Mouse (Mus musculus) granulocyte monocyte progenitor cell, adult 5-6 weeks (primary cell): ENCODE measurements around the gene Phex. TPM values are rescaled to one million over a fixed set of nuclear protein-coding genes. Genes with fewer than 3 reads are reported as not detected.

Source experiments
- ATAC-seq: replicated peaks from 2 replicates; pipeline ENCODE4 v1.8.0; 2016; ENCODE audit warnings: mild to moderate bottlenecking, moderate TSS enrichment, inconsistent platforms; ENCODE audit not compliant: poor library complexity, severe bottlenecking
- total RNA-seq, 2 experiments: library from RNA; stranded (forward) in 1 of 2; stranded (reverse) in 1 of 2; fragments of 200-712, 200-1000 nt in 1 of 2; fragments of >200 nt in 1 of 2; fragmentation: Nextera tagmentation in 1 of 2; gene quantifications; 2 replicates each; pipeline ENCODE4 v1.2.3; 2014 to 2017

Gene Phex
- total RNA-seq, 2 experiments from 2014 or later, result 0.21 TPM; not detected in 1

GRCm38 (mm10) chrX:157310331-157310730 is 104.8 kb downstream of the Phex start:
- ATAC-seq, result no peak

- no peak for ATAC-seq
Observed at GRCm38 (mm10) chrX:157308171-157308570, 106.9 kb downstream of the Phex start.

DNA sequence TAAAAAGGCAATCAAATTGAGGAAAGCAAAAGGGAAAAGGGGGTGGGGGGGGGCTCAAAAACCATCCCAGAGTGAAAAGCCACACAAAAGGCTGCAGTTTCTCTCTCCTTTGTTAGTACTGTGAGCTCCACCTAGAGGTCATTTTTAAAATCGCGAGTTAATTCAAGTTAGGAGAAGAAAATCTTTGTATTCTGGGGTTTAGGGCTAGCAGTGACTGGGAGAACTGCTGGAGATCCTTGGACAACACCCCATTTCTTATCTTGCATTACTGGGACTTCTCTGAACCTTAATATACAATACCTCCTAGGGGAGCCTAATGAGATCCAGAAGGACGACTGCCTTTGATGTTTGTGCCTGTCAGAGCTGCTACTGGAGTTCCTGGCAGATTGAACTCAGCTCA is 107.7 kb downstream of the Phex start:
- no peak for ATAC-seq

GRCm38 (mm10) chrX:157306796-157307405 is 108.2 kb downstream of the Phex start:
- ATAC-seq, result no peak

DNA sequence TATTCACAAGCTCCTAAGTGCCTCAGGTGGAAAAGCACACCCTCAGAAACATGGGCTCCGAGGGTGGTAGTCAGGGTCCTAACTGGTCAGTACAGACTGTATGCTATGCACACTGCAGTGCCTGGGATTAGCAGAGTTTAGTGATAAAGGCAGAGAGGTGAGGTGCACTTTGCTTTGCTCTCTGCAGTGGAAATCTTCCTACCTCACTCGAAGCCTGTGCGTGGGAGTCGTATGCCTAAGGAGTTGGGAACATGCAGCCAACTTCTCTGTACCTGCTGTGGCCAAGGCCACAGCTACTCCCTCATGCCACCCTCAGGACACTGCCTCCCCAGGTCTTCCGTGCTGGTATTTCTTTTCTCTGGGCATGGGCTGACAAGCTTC is 109.3 kb downstream of the Phex start:
- ATAC-seq, result no peak

DNA sequence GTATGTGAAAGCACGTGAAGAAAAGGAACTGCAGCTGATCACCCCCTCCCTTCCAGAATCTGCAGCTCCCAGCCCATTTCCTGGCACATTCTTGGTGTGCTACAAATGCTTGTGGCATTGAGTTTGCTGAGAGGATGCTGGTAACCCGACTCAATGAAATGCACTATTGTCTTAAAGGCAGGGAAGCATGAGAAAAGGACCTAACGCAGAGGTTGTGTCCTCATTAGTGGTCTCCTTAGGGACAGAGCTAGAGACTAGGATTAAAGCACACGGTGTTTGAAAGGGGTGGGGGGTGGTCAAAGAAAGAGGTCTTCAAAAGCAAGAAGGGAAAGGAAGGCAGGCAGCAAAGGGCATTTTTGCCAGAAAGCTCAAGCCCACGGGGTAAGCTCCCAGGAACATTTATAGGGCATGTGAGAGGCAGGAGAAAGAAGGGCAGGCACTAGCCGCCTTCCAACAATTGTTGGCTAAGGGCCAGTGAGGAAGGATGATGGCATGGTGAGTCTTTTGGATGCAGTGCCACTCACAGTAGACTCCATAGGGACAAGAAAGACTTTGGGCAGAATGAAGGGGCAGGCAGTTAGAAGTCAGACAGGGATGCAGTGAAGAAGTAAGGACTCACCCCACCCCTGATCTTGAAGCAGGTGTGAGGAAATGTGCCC is 109.8 kb downstream of the Phex start:
- ATAC-seq, result no peak

GRCm38 (mm10) chrX:157292411-157292810 is 122.7 kb downstream of the Phex start:
- ATAC-seq, result no peak

- no peak for ATAC-seq
Observed at GRCm38 (mm10) chrX:157276581-157276980, 138.5 kb downstream of the Phex start.

DNA sequence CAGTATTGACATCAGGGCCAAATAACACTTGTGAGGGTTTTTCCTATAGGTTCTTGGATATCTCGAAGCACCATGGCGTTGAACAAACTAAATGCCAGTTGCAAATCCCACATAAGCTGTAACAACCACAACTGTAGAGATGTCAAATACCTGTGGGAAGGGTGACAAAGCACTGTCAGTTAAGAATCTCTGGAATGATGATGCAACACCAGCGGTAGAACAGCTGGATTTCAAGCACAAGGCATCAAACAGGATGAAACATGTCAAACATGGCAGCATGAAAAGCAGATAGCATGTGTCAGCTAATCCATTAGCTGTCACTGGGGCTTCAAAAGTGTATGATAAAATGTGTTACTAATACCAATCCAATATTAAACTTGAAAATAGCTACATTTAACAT is 141.8 kb downstream of the Phex start:
- no peak for ATAC-seq

DNA sequence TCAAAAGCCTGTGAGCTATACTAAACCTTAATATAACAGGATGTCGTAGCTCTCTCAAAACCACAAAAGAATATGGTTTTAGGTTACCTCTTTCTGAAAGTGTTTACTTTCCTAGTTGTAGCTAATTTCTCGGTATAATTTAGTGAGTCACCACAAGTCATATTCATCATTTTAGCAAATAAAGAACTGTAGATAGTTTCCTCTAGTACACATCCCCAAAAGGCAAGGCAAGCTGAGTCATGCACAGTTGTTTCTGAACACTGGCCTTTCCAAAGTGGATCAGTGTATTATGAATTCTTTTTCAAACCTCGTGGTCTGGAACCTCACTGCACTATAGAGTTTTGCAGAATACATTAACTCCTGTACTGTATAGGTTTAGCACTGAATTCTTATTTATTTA is 143.5 kb downstream of the Phex start:
- no peak for ATAC-seq

DNA sequence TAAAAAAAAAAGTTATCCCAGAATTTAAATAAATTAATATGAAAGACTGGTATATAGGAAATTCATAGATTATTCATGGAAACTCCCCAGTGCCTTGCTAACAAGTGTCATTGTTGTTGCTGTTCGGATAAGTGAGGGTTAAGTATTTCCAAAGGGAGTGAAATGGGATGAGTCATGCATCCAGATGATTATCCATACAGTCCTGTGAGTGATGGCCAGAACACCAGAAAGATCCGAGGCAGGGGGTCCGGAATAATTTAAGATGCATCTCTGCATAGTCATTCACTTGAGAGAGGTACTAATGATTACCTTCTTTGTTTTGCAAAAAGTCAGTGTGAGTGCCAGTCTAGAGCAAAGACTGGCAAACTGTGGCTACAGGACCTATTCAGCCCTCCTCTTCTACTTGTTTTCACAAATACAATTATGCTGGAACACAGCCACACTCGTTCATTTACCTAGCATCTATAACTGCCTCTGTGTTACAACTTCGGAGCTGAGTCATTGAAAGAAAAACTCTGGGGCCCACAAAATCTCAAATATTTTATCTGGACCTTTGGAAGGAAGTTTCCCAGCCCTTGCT is 145.3 kb downstream of the Phex start:
- no peak for ATAC-seq

- no peak for ATAC-seq
Observed at GRCm38 (mm10) chrX:157268141-157268540, 147.0 kb downstream of the Phex start.

GRCm38 (mm10) chrX:157202736-157203135 is 212.4 kb downstream of the Phex start:
- ATAC-seq, result no peak

- ATAC-seq, result no peak
Observed at GRCm38 (mm10) chrX:157184167-157184566, 230.9 kb downstream of the Phex start.

DNA sequence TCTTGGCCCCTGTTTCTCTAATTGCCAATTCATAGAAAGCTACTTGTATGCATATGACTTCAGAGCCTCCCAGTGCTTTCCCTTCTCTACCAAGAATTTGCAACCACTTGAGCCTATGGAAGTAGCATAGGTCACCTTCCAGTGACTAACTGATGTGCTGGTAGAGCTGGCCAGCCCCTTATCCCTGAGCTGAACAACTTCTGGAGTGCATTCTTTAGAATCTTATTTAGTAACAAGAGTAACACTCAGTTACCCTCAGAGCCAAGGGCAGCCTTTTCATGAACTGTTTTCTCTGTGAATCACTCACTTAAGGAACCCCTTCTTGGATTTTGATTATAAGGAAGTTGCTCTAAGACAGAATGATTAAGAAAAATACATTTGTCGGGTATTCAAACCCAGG is 234.3 kb downstream of the Phex start:
- no peak for ATAC-seq

DNA sequence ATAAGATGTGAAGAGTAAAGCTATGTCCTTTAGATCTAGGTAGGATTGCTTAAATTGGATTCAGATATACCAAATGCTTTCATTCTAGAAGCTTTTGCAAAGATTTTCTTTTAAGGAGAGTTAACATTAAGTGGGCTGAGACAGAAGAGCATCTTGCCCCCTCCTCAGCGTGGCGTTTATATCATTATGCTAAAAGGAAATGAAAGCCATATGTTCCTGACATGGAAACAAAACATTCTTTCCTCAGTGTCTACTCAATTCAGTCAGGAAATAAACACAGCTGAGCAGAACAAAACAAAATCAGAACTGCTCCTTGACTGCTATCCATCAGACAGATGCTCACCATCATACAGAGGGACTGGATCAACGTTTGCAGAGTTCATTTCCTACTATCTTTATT is 251.0 kb downstream of the Phex start:
- ATAC-seq, result no peak

DNA sequence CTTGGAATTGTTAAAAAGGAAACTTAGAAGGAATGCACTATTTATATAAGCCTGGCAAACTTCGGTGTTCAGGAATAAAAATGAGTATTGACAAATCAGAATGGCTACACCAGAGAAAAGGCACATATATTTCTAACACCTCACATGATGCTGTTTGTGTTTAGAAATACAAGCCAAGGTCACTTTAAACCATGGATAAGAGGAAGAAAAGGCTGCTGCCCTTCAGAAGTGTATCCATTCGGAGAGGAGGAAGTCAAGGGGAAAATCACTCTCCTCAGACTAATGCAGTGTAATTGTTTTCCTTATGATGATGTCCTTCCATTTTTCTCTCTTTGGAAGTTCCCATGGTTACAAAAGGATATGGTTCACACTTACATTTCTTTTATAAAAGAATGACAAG is 251.7 kb downstream of the Phex start:
- ATAC-seq, result no peak

DNA sequence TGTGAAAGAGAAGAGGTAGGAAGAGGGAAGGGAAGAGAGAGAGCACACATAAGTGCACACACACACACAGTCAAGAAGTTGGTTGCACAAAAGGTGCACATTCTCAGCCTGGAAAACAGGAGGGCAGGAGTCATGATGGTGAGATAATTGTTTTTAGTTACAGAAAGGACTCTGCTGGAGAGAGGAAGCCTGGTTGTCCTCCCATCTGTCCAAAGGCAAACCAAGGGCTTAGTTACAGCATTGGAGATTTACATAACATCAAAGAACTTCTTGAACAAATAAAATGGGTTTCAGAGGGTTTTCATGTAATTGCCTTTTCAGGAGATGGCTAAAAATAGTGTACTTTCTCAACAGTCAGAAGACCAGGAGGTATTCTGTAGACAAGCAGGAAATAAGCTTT is 270.4 kb downstream of the Phex start:
- ATAC-seq, result no peak

DNA sequence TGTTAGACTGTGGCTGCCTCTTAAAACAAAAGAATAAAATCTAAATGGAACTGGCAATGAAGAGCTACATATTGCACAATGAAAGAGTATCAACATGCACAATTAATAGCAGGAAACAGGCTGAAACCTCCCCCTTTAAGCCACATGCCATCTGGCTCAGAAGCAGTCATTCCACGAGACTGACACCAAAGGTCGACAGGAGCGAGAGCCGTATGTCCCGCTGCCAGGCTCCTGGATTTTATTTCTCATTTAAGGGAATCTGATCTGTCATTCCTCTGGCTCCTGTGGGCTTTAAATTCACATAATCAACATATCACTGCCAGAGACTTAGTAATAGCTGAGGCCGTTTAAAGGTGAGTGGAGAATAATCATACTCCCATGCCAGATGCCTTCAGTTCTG is 275.5 kb downstream of the Phex start:
- ATAC-seq, result no peak
